Mouse (Mus musculus): ENCODE results near the gene Wbp4. TPM values are rescaled to one million over a fixed set of nuclear protein-coding genes. Genes with fewer than 3 reads are reported as not detected.

Wbp4 gene
- polyA plus RNA-seq, 1 experiment from 2014 or later = 45.6 TPM

GRCm38 (mm10) chr14:79500756-79501155 lies 19.4 kb upstream of the Wbp4 start:
- Histone ChIP-seq H3K4me1 (no peaks in the 10 kb centered on the region), H3K36me3 (replicated peaks) (no peaks in the 10 kb centered on the region), H3K9me3 (no peaks in the 10 kb centered on the region), H3K27ac (no peak overlapping the region), H3K27me3 (ENCODE audit: poor library complexity, severe bottlenecking) (no peaks in the 10 kb centered on the region), H3K4me3 (no peak overlapping the region)
- 80% methylated on average over 4 of the region's 4 CpGs for WGBS
- no peak for DNase-seq (ENCODE audit: extremely low spot score, low spot score)

DNA sequence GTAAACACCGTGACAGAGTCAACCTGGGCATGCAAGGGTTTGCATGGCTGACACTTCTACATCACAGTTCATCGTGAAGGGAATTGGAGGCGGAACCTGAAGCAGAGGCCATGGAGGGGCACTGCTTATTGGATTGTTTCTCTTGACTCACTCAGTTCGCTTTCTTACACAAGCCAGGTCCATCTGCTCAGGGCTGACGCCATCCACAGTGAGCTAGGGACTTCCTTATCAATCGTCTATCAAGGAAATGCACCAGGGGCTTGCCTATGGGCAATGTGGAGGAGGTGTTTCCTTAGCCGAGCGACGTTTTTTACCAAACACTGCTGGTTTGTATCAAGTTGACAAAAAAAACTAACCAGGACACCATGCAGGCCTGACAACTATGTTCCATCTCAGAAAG lies 18.0 kb upstream of the Wbp4 start:
- no peak for DNase-seq (ENCODE audit: extremely low spot score, low spot score)
- Histone ChIP-seq H3K27ac (no peak overlapping the region), H3K4me1 (no peaks in the 10 kb centered on the region), H3K27me3 (ENCODE audit: poor library complexity, severe bottlenecking) (no peaks in the 10 kb centered on the region), H3K9me3 (no peaks in the 10 kb centered on the region), H3K4me3 (no peak overlapping the region), H3K36me3 (replicated peaks) (no peaks in the 10 kb centered on the region)
- WGBS = 88% methylated on average over 9 of the region's 9 CpGs

GRCm38 (mm10) chr14:79494349-79494748 lies 13.0 kb upstream of the Wbp4 start:
- H3K27ac ChIP-seq = no peak overlapping the region
- no peaks in the 10 kb centered on the region for H3K27me3 ChIP-seq (ENCODE audit: poor library complexity, severe bottlenecking)
- H3K4me3 ChIP-seq = no peak overlapping the region
- DNase-seq (ENCODE audit: extremely low spot score, low spot score) = no peak
- H3K4me1 ChIP-seq = no peaks in the 10 kb centered on the region
- H3K36me3 ChIP-seq (replicated peaks) = 0 out of 2 replicates have a peak, but pooled peaks cover 2% of the 10 kb centered on the region
- WGBS = 83% methylated on average over 6 of the region's 6 CpGs
- no peaks in the 10 kb centered on the region for H3K9me3 ChIP-seq

- 0 out of 2 replicates have a peak, but pooled peaks cover 2% of the 10 kb centered on the region for H3K36me3 ChIP-seq (replicated peaks)
- H3K27me3 ChIP-seq (ENCODE audit: poor library complexity, severe bottlenecking) = peaks cover 19% of the 10 kb centered on the region
- H3K4me3 ChIP-seq = no peak overlapping the region
- H3K9me3 ChIP-seq = no peaks in the 10 kb centered on the region
- peaks cover 17% of the 10 kb centered on the region for H3K4me1 ChIP-seq
- WGBS = 75% methylated on average over 3 of the region's 3 CpGs
- no peak for DNase-seq (ENCODE audit: extremely low spot score, low spot score)
- H3K27ac ChIP-seq = no peak overlapping the region
Measured at GRCm38 (mm10) chr14:79490246-79490645, 8.9 kb upstream of the Wbp4 start.

DNA sequence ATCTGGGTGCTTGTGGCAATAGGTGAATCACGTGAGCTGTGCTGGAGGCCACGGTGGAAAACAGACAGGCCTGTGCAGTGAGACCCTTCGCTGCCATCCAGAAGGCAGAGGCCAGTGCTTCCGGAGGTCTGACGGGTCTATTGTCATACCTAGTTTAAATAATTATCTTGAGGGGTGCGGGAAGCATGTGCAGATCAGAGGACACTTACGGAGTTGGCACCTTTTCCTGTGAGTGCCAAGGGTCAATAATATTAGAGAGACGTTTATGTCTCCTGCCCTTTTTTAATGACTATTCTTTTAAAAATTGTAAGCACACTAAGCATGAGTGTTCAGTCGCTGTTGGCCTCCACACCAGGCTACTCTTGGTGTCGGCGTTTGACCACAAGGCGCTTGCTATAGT lies 7.8 kb upstream of the Wbp4 start:
- no peak for DNase-seq (ENCODE audit: extremely low spot score, low spot score)
- Histone ChIP-seq H3K9me3 (no peaks in the 10 kb centered on the region), H3K27ac (no peak overlapping the region), H3K27me3 (ENCODE audit: poor library complexity, severe bottlenecking) (peaks cover 21% of the 10 kb centered on the region), H3K36me3 (replicated peaks) (0 out of 2 replicates have a peak, but pooled peaks cover 2% of the 10 kb centered on the region), H3K4me1 (peaks cover 22% of the 10 kb centered on the region), H3K4me3 (no peak overlapping the region)
- WGBS = 93% methylated on average over 12 of the region's 12 CpGs

- WGBS = 94% methylated on average over 9 of the region's 9 CpGs
- no peak for DNase-seq (ENCODE audit: extremely low spot score, low spot score)
- Histone ChIP-seq H3K9me3 (no peaks in the 10 kb centered on the region), H3K36me3 (replicated peaks) (0 out of 2 replicates have a peak, but pooled peaks cover 2% of the 10 kb centered on the region), H3K27me3 (ENCODE audit: poor library complexity, severe bottlenecking) (peaks cover 21% of the 10 kb centered on the region), H3K4me3 (no peak overlapping the region), H3K4me1 (peaks cover 28% of the 10 kb centered on the region), H3K27ac (no peak overlapping the region)
Measured at GRCm38 (mm10) chr14:79488531-79488930, 7.2 kb upstream of the Wbp4 start.

GRCm38 (mm10) chr14:79486993-79487731 lies 5.8 kb upstream of the Wbp4 start:
- peak overlapping the region; percentile 51 for H3K4me3 ChIP-seq
- peaks cover 40% of the 10 kb centered on the region for H3K4me1 ChIP-seq
- H3K27me3 ChIP-seq (ENCODE audit: poor library complexity, severe bottlenecking) = peaks cover 21% of the 10 kb centered on the region
- peak; percentile 43 for DNase-seq (ENCODE audit: extremely low spot score, low spot score)
- WGBS = 3% methylated on average over 19 of the region's 19 CpGs
- H3K36me3 ChIP-seq (replicated peaks) = 0 out of 2 replicates have a peak, but pooled peaks cover 1% of the 10 kb centered on the region
- H3K9me3 ChIP-seq = no peaks in the 10 kb centered on the region
- peak overlapping the region; percentile 20 for H3K27ac ChIP-seq

DNA sequence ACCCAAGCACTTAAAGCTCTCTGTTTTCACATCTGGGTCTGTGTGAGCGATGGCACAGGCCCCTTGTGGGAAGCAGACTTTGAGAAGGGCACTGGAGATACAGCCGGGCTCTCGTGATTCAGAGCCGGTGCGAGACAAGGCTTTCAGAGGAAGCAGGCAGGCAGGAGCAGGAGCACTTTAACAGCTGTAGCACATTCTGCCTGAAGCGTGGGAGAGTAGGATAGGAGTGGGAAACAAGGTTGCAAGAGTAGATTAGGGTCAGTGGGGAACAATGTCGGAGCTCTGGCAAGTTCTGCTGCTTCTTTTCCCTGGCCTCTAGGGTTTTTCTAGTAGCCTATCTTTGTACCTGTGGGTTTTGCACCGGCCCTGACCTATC lies 5.3 kb upstream of the Wbp4 start:
- WGBS = 27% methylated on average over 8 of the region's 8 CpGs
- peaks cover 21% of the 10 kb centered on the region for H3K27me3 ChIP-seq (ENCODE audit: poor library complexity, severe bottlenecking)
- H3K36me3 ChIP-seq (replicated peaks) = no peaks in the 10 kb centered on the region
- H3K4me3 ChIP-seq = peak overlapping the region; percentile 51
- no peaks in the 10 kb centered on the region for H3K9me3 ChIP-seq
- peak; percentile 21 for DNase-seq (ENCODE audit: extremely low spot score, low spot score)
- H3K4me1 ChIP-seq = peaks cover 40% of the 10 kb centered on the region
- peak overlapping the region; percentile 20; the same call in 1 of the 2 replicates for H3K27ac ChIP-seq

DNA sequence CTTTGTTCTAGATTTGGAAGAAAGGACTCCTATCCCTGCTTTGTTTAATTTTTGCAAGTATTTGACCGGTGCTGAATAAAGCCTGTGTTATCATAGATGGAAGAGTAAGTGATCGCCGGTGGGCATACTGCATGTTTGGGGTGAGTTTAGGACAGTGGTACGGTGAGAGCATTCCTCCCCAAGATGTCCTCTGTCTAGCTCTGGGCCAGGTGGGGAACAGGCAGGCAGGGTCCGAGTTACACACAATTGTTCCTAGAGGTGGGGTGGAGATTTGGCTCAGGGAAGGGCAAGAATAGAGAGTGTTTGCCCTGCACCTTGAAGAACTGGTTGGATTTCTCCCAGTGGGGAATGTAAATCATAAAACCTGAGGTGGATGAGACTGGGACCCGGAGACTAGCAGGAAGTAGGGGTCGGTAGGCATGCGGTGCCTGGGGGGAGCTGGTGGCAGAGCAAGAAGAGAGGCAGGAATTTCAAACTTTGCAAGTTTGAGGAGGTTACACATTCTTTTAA lies 2.3 kb upstream of the Wbp4 start:
- Histone ChIP-seq H3K27ac (no peak overlapping the region), H3K4me3 (peak overlapping the region; percentile 91; the same call in 1 of the 2 replicates), H3K36me3 (replicated peaks) (0 out of 2 replicates have a peak, but pooled peaks cover 6% of the 10 kb centered on the region), H3K9me3 (no peaks in the 10 kb centered on the region), H3K4me1 (peaks cover 53% of the 10 kb centered on the region), H3K27me3 (ENCODE audit: poor library complexity, severe bottlenecking) (peaks cover 21% of the 10 kb centered on the region)
- WGBS = 68% methylated on average over 8 of the region's 8 CpGs
- no peak for DNase-seq (ENCODE audit: extremely low spot score, low spot score)

- 29% methylated on average over 15 of the region's 15 CpGs for WGBS
- Histone ChIP-seq H3K27ac (peak overlapping the region; percentile 99), H3K4me3 (peak overlapping the region; percentile 91), H3K27me3 (ENCODE audit: poor library complexity, severe bottlenecking) (peaks cover 21% of the 10 kb centered on the region), H3K4me1 (peaks cover 52% of the 10 kb centered on the region), H3K9me3 (no peaks in the 10 kb centered on the region), H3K36me3 (replicated peaks) (peaks cover 14% of the 10 kb centered on the region)
- DNase-seq (ENCODE audit: extremely low spot score, low spot score) = no peak
Measured at GRCm38 (mm10) chr14:79482747-79483355, 1.5 kb upstream of the Wbp4 start.

- no peak for DNase-seq (ENCODE audit: extremely low spot score, low spot score)
- peak overlapping the region; percentile 99 for H3K27ac ChIP-seq
- no peaks in the 10 kb centered on the region for H3K9me3 ChIP-seq
- peaks cover 21% of the 10 kb centered on the region for H3K27me3 ChIP-seq (ENCODE audit: poor library complexity, severe bottlenecking)
- H3K36me3 ChIP-seq (replicated peaks) = peaks cover 20% of the 10 kb centered on the region
- 1% methylated on average over 11 of the region's 11 CpGs for WGBS
- H3K4me1 ChIP-seq = peaks cover 46% of the 10 kb centered on the region
- peak overlapping the region; percentile 91 for H3K4me3 ChIP-seq
Measured at GRCm38 (mm10) chr14:79482251-79482661, 936 bp upstream of the Wbp4 start.

DNA sequence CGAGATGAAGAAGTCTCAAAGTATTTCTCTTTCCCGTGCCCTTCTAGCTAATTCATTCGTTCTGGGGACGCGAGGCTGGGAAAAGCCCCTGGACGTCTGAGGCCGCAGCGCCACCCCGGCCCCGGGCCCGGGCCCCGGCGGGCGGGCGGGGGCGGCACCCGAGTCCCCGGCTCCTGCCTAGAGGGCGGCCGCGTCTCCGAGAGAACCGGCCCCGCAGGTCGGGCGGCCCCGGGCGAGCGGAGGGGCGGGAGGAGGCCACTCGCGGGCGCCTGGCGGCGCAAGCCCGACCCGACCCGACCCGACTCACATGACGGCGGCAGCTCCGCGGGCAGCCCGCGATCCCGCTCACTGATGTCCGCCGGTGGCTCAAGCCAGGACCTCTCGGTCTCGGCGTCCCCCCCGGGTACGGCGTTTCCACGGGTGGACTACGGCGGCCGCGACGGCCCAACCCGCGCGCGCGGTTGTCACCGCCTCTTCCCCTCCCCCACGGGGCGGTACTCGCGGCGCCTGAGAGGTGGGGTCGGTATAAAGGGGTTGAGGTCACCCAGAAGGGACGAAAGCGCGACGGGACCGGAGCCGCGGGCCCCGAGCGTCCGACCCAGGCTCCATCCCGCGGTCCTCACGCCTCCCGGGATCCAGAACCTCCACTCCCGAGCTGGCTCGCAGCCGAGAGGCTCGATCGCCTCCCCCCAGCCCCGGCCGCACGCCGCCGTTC lies 539 bp downstream of the Wbp4 start, which contains the start of gene Elf1:
Gene Elf1, plus strand, starts transcription at position 571 of the 715 bp plus-strand sequence.
- H3K36me3 ChIP-seq (replicated peaks) = peaks cover 33% of the 10 kb centered on the region
- DNase-seq (ENCODE audit: extremely low spot score, low spot score) = peak; percentile 88
- under 1% methylated on average over 95 of the region's 96 CpGs for WGBS
- H3K9me3 ChIP-seq = no peaks in the 10 kb centered on the region
- H3K4me3 ChIP-seq = peak within 1 kb of the TSS; percentile 91
- H3K27ac ChIP-seq = peak within 1 kb of the TSS; percentile 99
- peaks cover 8% of the 10 kb centered on the region for H3K27me3 ChIP-seq (ENCODE audit: poor library complexity, severe bottlenecking)
- peaks cover 36% of the 10 kb centered on the region for H3K4me1 ChIP-seq

Data from forebrain, embryonic 10.5 days (tissue).